Mouse (Mus musculus) intestine, embryonic 16.5 days (tissue): ENCODE results near the gene Npsr1. TPM values are rescaled to one million over a fixed set of nuclear protein-coding genes. Genes with fewer than 3 reads are reported as not detected.

Experiments
- ATAC-seq: fragments of 200-750 bp; cut with Nextera tagmentation; 2 replicates; pipeline ENCODE4 v1.8.0; 2017; ENCODE audit warnings: moderate TSS enrichment, moderate library complexity
- H3K27ac ChIP-seq: fragments of 300-500 bp; sonication (generic); 2 replicates; pipeline ENCODE4 v1.5.1; 2014; ENCODE audit warnings: mild to moderate bottlenecking, low read length
- H3K27me3 ChIP-seq: fragments of 300-500 bp; sonication (generic); replicated peaks from 2 replicates; pipeline ENCODE4 v1.6.1; 2014; ENCODE audit warnings: low read length, control low read depth, mixed read lengths; ENCODE audit not compliant: control insufficient read depth, insufficient read depth
- H3K36me3 ChIP-seq: fragments of 300-500 bp; sonication (generic); 2 replicates; pipeline ENCODE4 v1.6.1; 2014; ENCODE audit warnings: low read length, control low read depth; ENCODE audit not compliant: control insufficient read depth, insufficient read depth
- H3K4me1 ChIP-seq: fragments of 300-500 bp; sonication (generic); 2 replicates; pipeline ENCODE4 v1.6.1; 2014; ENCODE audit warnings: low read length, control low read depth, mixed read lengths; ENCODE audit not compliant: control insufficient read depth, insufficient read depth
- H3K4me2 ChIP-seq: fragments of 300-500 bp; sonication (generic); 2 replicates; pipeline ENCODE4 v1.6.1; 2014; ENCODE audit warnings: low read depth, low read length, control low read depth
- H3K4me3 ChIP-seq: fragments of 300-500 bp; sonication (generic); 2 replicates; pipeline ENCODE4 v1.5.1; 2014; ENCODE audit warnings: mild to moderate bottlenecking, low read length
- H3K9ac ChIP-seq: fragments of 300-500 bp; sonication (generic); 2 replicates; pipeline ENCODE4 v1.6.1; 2014; ENCODE audit warnings: low read depth, low read length
- H3K9me3 ChIP-seq: fragments of 300-500 bp; sonication (generic); 2 replicates; pipeline ENCODE4 v1.6.1; 2016; ENCODE audit warnings: low read length, control low read depth; ENCODE audit not compliant: control insufficient read depth
- WGBS: fragments of 180-500 bp; shearing (Covaris S2); extraction: QIAGEN DNeasy Blood & Tissue Kit; methylation state at CpG from one replicate; pipeline ENCODE4 v1.1.7; 2014; 5-methylcytosine and 5-hydroxymethylcytosine counted together
- polyA plus RNA-seq: library from polyadenylated mRNA; unstranded; fragments of >200 nt; fragmentation: Nextera tagmentation; extraction: Ambion mirVana; gene quantifications from 2 replicates; pipeline ENCODE4 v1.2.1, GENCODE M21; 2015

Npsr1 gene
- polyA plus RNA-seq, 1 experiment from 2014 or later, result not detected

- H3K36me3 ChIP-seq, result no peaks in the 10 kb centered on the region
- no peaks in the 10 kb centered on the region for H3K9me3 ChIP-seq
- ATAC-seq, result no peak
- H3K4me1 ChIP-seq, result no peaks in the 10 kb centered on the region
- H3K4me3 ChIP-seq, result no peak overlapping the region
- H3K27ac ChIP-seq, result no peak overlapping the region
- H3K4me2 ChIP-seq, result no peak overlapping the region
- no peaks in the 10 kb centered on the region for H3K27me3 ChIP-seq
- no peak overlapping the region for H3K9ac ChIP-seq
Measured at GRCm38 (mm10) chr9:24283536-24283935, 185.7 kb downstream of the Npsr1 start.

GRCm38 (mm10) chr9:24284239-24285084 is 186.7 kb downstream of the Npsr1 start:
- H3K4me2 ChIP-seq, result no peak overlapping the region
- no peaks in the 10 kb centered on the region for H3K27me3 ChIP-seq
- no peak overlapping the region for H3K27ac ChIP-seq
- H3K9ac ChIP-seq, result no peak overlapping the region
- H3K36me3 ChIP-seq, result no peaks in the 10 kb centered on the region
- no peaks in the 10 kb centered on the region for H3K9me3 ChIP-seq
- no peaks in the 10 kb centered on the region for H3K4me1 ChIP-seq
- WGBS, result 84% methylated on average over 5 of the region's 5 CpGs
- ATAC-seq, result no peak
- H3K4me3 ChIP-seq, result no peak overlapping the region

- H3K27me3 ChIP-seq, result no peaks in the 10 kb centered on the region
- H3K27ac ChIP-seq, result no peak overlapping the region
- H3K9me3 ChIP-seq, result no peaks in the 10 kb centered on the region
- 91% methylated on average over 5 of the region's 5 CpGs for WGBS
- ATAC-seq, result no peak
- no peak overlapping the region for H3K4me3 ChIP-seq
- no peaks in the 10 kb centered on the region for H3K4me1 ChIP-seq
- H3K9ac ChIP-seq, result no peak overlapping the region
- no peak overlapping the region for H3K4me2 ChIP-seq
- no peaks in the 10 kb centered on the region for H3K36me3 ChIP-seq
Measured at GRCm38 (mm10) chr9:24285419-24285818, 187.6 kb downstream of the Npsr1 start.

- H3K27me3 ChIP-seq, result no peaks in the 10 kb centered on the region
- no peak overlapping the region for H3K4me3 ChIP-seq
- no peak overlapping the region for H3K9ac ChIP-seq
- no peak overlapping the region for H3K27ac ChIP-seq
- H3K4me1 ChIP-seq, result no peaks in the 10 kb centered on the region
- H3K9me3 ChIP-seq, result no peaks in the 10 kb centered on the region
- no peak; the same call in 1 of the 2 replicates for ATAC-seq
- H3K36me3 ChIP-seq, result no peaks in the 10 kb centered on the region
- H3K4me2 ChIP-seq, result no peak overlapping the region
- 38% methylated on average over 6 of the region's 6 CpGs for WGBS
Measured at GRCm38 (mm10) chr9:24291385-24291784, 193.6 kb downstream of the Npsr1 start.

- Histone ChIP-seq H3K4me3 (no peak overlapping the region), H3K36me3 (no peaks in the 10 kb centered on the region), H3K27ac (no peak overlapping the region), H3K27me3 (no peaks in the 10 kb centered on the region), H3K9ac (no peak overlapping the region), H3K4me1 (no peaks in the 10 kb centered on the region), H3K9me3 (no peaks in the 10 kb centered on the region), H3K4me2 (no peak overlapping the region)
- no peak for ATAC-seq
- WGBS, result 62% methylated on average over 12 of the region's 12 CpGs
Measured at GRCm38 (mm10) chr9:24293252-24293959, 195.6 kb downstream of the Npsr1 start.

- WGBS, result 73% methylated on average over 6 of the region's 6 CpGs
Measured at GRCm38 (mm10) chr9:24302906-24303305, 205.1 kb downstream of the Npsr1 start.

GRCm38 (mm10) chr9:24306990-24307389 is 209.2 kb downstream of the Npsr1 start:
- WGBS, result 55% methylated on average over 5 of the region's 5 CpGs
- H3K27ac ChIP-seq, result no peak overlapping the region
- H3K36me3 ChIP-seq, result no peaks in the 10 kb centered on the region
- no peak overlapping the region for H3K4me3 ChIP-seq
- no peaks in the 10 kb centered on the region for H3K27me3 ChIP-seq
- ATAC-seq, result no peak
- H3K9me3 ChIP-seq, result no peaks in the 10 kb centered on the region
- no peak overlapping the region for H3K4me2 ChIP-seq
- no peaks in the 10 kb centered on the region for H3K4me1 ChIP-seq
- H3K9ac ChIP-seq, result no peak overlapping the region

More at GRCm38 (mm10) chr9:24302906-24303305, 205.1 kb downstream of the Npsr1 start:
- no peak for ATAC-seq
- H3K27me3 ChIP-seq, result no peaks in the 10 kb centered on the region
- no peaks in the 10 kb centered on the region for H3K4me1 ChIP-seq
- H3K27ac ChIP-seq, result no peak overlapping the region
- no peaks in the 10 kb centered on the region for H3K36me3 ChIP-seq
- no peak overlapping the region for H3K4me2 ChIP-seq
- H3K4me3 ChIP-seq, result no peak overlapping the region
- no peak overlapping the region for H3K9ac ChIP-seq
- H3K9me3 ChIP-seq, result no peaks in the 10 kb centered on the region

- Histone ChIP-seq H3K4me3 (no peak overlapping the region), H3K27ac (no peak overlapping the region), H3K9ac (no peak overlapping the region), H3K36me3 (no peaks in the 10 kb centered on the region), H3K9me3 (no peaks in the 10 kb centered on the region), H3K27me3 (no peaks in the 10 kb centered on the region), H3K4me1 (no peaks in the 10 kb centered on the region), H3K4me2 (no peak overlapping the region)
- no peak for ATAC-seq
- WGBS, result 60% methylated on average over 3 of the region's 3 CpGs
Measured at GRCm38 (mm10) chr9:24307400-24307799, 209.6 kb downstream of the Npsr1 start.

- Histone ChIP-seq H3K4me3 (no peak overlapping the region), H3K36me3 (no peaks in the 10 kb centered on the region), H3K9ac (no peak overlapping the region), H3K4me1 (no peaks in the 10 kb centered on the region), H3K27ac (no peak overlapping the region), H3K4me2 (no peak overlapping the region), H3K27me3 (no peaks in the 10 kb centered on the region), H3K9me3 (no peaks in the 10 kb centered on the region)
- ATAC-seq, result no peak
- 93% methylated on average over 2 of the region's 2 CpGs for WGBS
Measured at GRCm38 (mm10) chr9:24315835-24316234, 218.0 kb downstream of the Npsr1 start.
